Mouse (Mus musculus): ENCODE measurements around the gene Scn3a. TPM values are rescaled to one million over a fixed set of nuclear protein-coding genes. Genes with fewer than 3 reads are reported as not detected.

The Scn3a gene
- 6.3 and 8.5 TPM in 2 replicates for total RNA-seq (2012; rRNA removed)

GRCm38 (mm10) chr2:65566793-65567787 lies at the start of gene Scn3a:
Gene Scn3a, minus strand, starts transcription at chr2:65567627.
- H3K9ac ChIP-seq (ENCODE audit: insufficient read depth, low read depth, low read length, poor library complexity, severe bottlenecking), result no peak within 1 kb of the TSS
- H3K36me3 ChIP-seq (ENCODE audit: control insufficient read depth, insufficient read depth, low read length, poor library complexity, severe bottlenecking), result no peaks in the 10 kb centered on the region
- no peak within 1 kb of the TSS for H3K27ac ChIP-seq (ENCODE audit: insufficient read depth, low read depth, low read length, poor library complexity, severe bottlenecking)
- peak; percentile 40 for DNase-seq (ENCODE audit: low read depth, low spot score)
- H3K4me3 ChIP-seq (ENCODE audit: insufficient read depth in 1 of 2, low read depth in 1 of 2, low read length in 2 of 2, poor library complexity in 1 of 2, severe bottlenecking in 1 of 2), result no peak within 1 kb of the TSS
- in situ Hi-C loops (cut with MboI; ENCODE audit: low sequenced_read_pairs in 2 of 2, unreplicated experiment in 2 of 2), result loop anchor here in 1 of 2 experiments (10.0 kb wide), 1 partner anchor 152 kb away; no protein-coding TSS in a partner anchor
- H3K9me3 ChIP-seq (ENCODE audit: control insufficient read depth, insufficient read depth, low read depth, low read length), result no peaks in the 10 kb centered on the region
- H3K4me1 ChIP-seq (ENCODE audit: control insufficient read depth in 2 of 2, insufficient read depth in 2 of 2, low read length in 2 of 2, poor library complexity in 1 of 2), result peaks cover 0 to 4% of the 10 kb centered on the region in 2 experiments; a peak in 1 of 4 replicates
- no peak for TF ChIP-seq HCFC1 (IDR thresholded peaks at IDR 0.05; ENCODE audit: borderline replicate concordance, insufficient read depth, low read length)
- TF ChIP-seq CHD2 (IDR thresholded peaks at IDR 0.05; ENCODE audit: low read depth, low read length), result no peak
- TF ChIP-seq ZNF384 (IDR thresholded peaks at IDR 0.05; ENCODE audit: low read depth, low read length), result peak; percentile 99
- TF ChIP-seq MAFK (IDR thresholded peaks at IDR 0.05; ENCODE audit: insufficient read depth, low read depth, low read length), result 0 out of 2 replicates have a peak, but pooled peaks have one; percentile 28
- TF ChIP-seq ZC3H11A (IDR thresholded peaks at IDR 0.05; ENCODE audit: borderline replicate concordance, low read depth, low read length), result peak; percentile 87

- TF ChIP-seq CHD2 (IDR thresholded peaks at IDR 0.05; ENCODE audit: low read depth, low read length) (no peak), MAFK (IDR thresholded peaks at IDR 0.05; ENCODE audit: insufficient read depth, low read depth, low read length) (no peak), HCFC1 (IDR thresholded peaks at IDR 0.05; ENCODE audit: borderline replicate concordance, insufficient read depth, low read length) (no peak), ZNF384 (IDR thresholded peaks at IDR 0.05; ENCODE audit: low read depth, low read length) (no peak), ZC3H11A (IDR thresholded peaks at IDR 0.05; ENCODE audit: borderline replicate concordance, low read depth, low read length) (no peak)
- in situ Hi-C loops (cut with MboI; ENCODE audit: low sequenced_read_pairs in 2 of 2, unreplicated experiment in 2 of 2), result no loop called here
- Histone ChIP-seq H3K9ac (ENCODE audit: insufficient read depth, low read depth, low read length, poor library complexity, severe bottlenecking) (no peak overlapping the region), H3K27ac (ENCODE audit: insufficient read depth, low read depth, low read length, poor library complexity, severe bottlenecking) (no peak overlapping the region), H3K36me3 (ENCODE audit: control insufficient read depth, insufficient read depth, low read length, poor library complexity, severe bottlenecking) (no peaks in the 10 kb centered on the region), H3K4me1 (ENCODE audit: control insufficient read depth in 2 of 2, insufficient read depth in 2 of 2, low read length in 2 of 2, poor library complexity in 1 of 2) (no peaks in the 10 kb centered on the region), H3K9me3 (ENCODE audit: control insufficient read depth, insufficient read depth, low read depth, low read length) (no peaks in the 10 kb centered on the region), H3K4me3 (ENCODE audit: insufficient read depth in 1 of 2, low read depth in 1 of 2, low read length in 2 of 2, poor library complexity in 1 of 2, severe bottlenecking in 1 of 2) (no peak overlapping the region)
- DNase-seq (ENCODE audit: low read depth, low spot score), result no peak
Measured at GRCm38 (mm10) chr2:65611887-65612286, 44.5 kb upstream of the Scn3a start.

GRCm38 (mm10) chr2:65607813-65608212 lies 40.4 kb upstream of the Scn3a start:
- no peak overlapping the region for H3K27ac ChIP-seq (ENCODE audit: insufficient read depth, low read depth, low read length, poor library complexity, severe bottlenecking)
- no peaks in the 10 kb centered on the region for H3K4me1 ChIP-seq (ENCODE audit: control insufficient read depth in 2 of 2, insufficient read depth in 2 of 2, low read length in 2 of 2, poor library complexity in 1 of 2)
- no peak overlapping the region for H3K9ac ChIP-seq (ENCODE audit: insufficient read depth, low read depth, low read length, poor library complexity, severe bottlenecking)
- TF ChIP-seq ZC3H11A (IDR thresholded peaks at IDR 0.05; ENCODE audit: borderline replicate concordance, low read depth, low read length), result no peak
- no peak for TF ChIP-seq MAFK (IDR thresholded peaks at IDR 0.05; ENCODE audit: insufficient read depth, low read depth, low read length)
- no peak for TF ChIP-seq CHD2 (IDR thresholded peaks at IDR 0.05; ENCODE audit: low read depth, low read length)
- TF ChIP-seq ZNF384 (IDR thresholded peaks at IDR 0.05; ENCODE audit: low read depth, low read length), result no peak
- TF ChIP-seq HCFC1 (IDR thresholded peaks at IDR 0.05; ENCODE audit: borderline replicate concordance, insufficient read depth, low read length), result no peak
- H3K4me3 ChIP-seq (ENCODE audit: insufficient read depth in 1 of 2, low read depth in 1 of 2, low read length in 2 of 2, poor library complexity in 1 of 2, severe bottlenecking in 1 of 2), result no peak overlapping the region
- no peaks in the 10 kb centered on the region for H3K36me3 ChIP-seq (ENCODE audit: control insufficient read depth, insufficient read depth, low read length, poor library complexity, severe bottlenecking)
- no peaks in the 10 kb centered on the region for H3K9me3 ChIP-seq (ENCODE audit: control insufficient read depth, insufficient read depth, low read depth, low read length)
- no peak for DNase-seq (ENCODE audit: low read depth, low spot score)
- in situ Hi-C loops (cut with MboI; ENCODE audit: low sequenced_read_pairs in 2 of 2, unreplicated experiment in 2 of 2), result no loop called here

GRCm38 (mm10) chr2:65587679-65588078 lies 20.3 kb upstream of the Scn3a start:
- Histone ChIP-seq H3K4me1 (ENCODE audit: control insufficient read depth in 2 of 2, insufficient read depth in 2 of 2, low read length in 2 of 2, poor library complexity in 1 of 2) (no peaks in the 10 kb centered on the region), H3K9ac (ENCODE audit: insufficient read depth, low read depth, low read length, poor library complexity, severe bottlenecking) (no peak overlapping the region), H3K9me3 (ENCODE audit: control insufficient read depth, insufficient read depth, low read depth, low read length) (no peaks in the 10 kb centered on the region), H3K4me3 (ENCODE audit: insufficient read depth in 1 of 2, low read depth in 1 of 2, low read length in 2 of 2, poor library complexity in 1 of 2, severe bottlenecking in 1 of 2) (no peak overlapping the region), H3K27ac (ENCODE audit: insufficient read depth, low read depth, low read length, poor library complexity, severe bottlenecking) (no peak overlapping the region), H3K36me3 (ENCODE audit: control insufficient read depth, insufficient read depth, low read length, poor library complexity, severe bottlenecking) (no peaks in the 10 kb centered on the region)
- in situ Hi-C loops (cut with MboI; ENCODE audit: low sequenced_read_pairs in 2 of 2, unreplicated experiment in 2 of 2), result no loop called here
- TF ChIP-seq HCFC1 (IDR thresholded peaks at IDR 0.05; ENCODE audit: borderline replicate concordance, insufficient read depth, low read length) (no peak), ZC3H11A (IDR thresholded peaks at IDR 0.05; ENCODE audit: borderline replicate concordance, low read depth, low read length) (no peak), ZNF384 (IDR thresholded peaks at IDR 0.05; ENCODE audit: low read depth, low read length) (no peak)
- no peak for DNase-seq (ENCODE audit: low read depth, low spot score)
